Mouse (Mus musculus) midbrain, embryonic 12.5 days (tissue): ENCODE data around the gene Retnla. TPM values are rescaled to one million over a fixed set of nuclear protein-coding genes. Genes with fewer than 3 reads are reported as not detected.

Experiments
- ATAC-seq: fragments of 200-750 bp; cut with Nextera tagmentation; 2 replicates; pipeline ENCODE4 v1.8.0; 2017; ENCODE audit warnings: low read depth, moderate TSS enrichment, moderate library complexity; ENCODE audit not compliant: low FRiP score
- H3K27ac ChIP-seq: fragments of 300-500 bp; sonication (generic); replicated peaks from 2 replicates; pipeline ENCODE4 v1.5.1; 2016; ENCODE audit warnings: mild to moderate bottlenecking
- H3K27me3 ChIP-seq: fragments of 300-500 bp; sonication (generic); 2 replicates; pipeline ENCODE4 v1.6.1; 2016; ENCODE audit warnings: mild to moderate bottlenecking
- H3K36me3 ChIP-seq: fragments of 300-500 bp; sonication (generic); 2 replicates; pipeline ENCODE4 v1.6.1; 2016
- H3K4me1 ChIP-seq: fragments of 300-500 bp; sonication (generic); 2 replicates; pipeline ENCODE4 v1.6.1; 2016
- H3K4me2 ChIP-seq: fragments of 300-500 bp; sonication (generic); replicated peaks from 2 replicates; pipeline ENCODE4 v1.6.1; 2016; ENCODE audit warnings: mild to moderate bottlenecking, moderate library complexity
- H3K4me3 ChIP-seq: fragments of 300-500 bp; sonication (generic); 2 replicates; pipeline ENCODE4 v1.5.1; 2016; ENCODE audit warnings: mild to moderate bottlenecking
- H3K9ac ChIP-seq: fragments of 300-500 bp; sonication (generic); replicated peaks from 2 replicates; pipeline ENCODE4 v1.6.1; 2016; ENCODE audit warnings: mild to moderate bottlenecking, moderate library complexity
- H3K9me3 ChIP-seq: fragments of 300-500 bp; sonication (generic); 2 replicates; pipeline ENCODE4 v1.6.1; 2016; ENCODE audit warnings: mild to moderate bottlenecking
- WGBS: fragments of 180-500 bp; shearing (Covaris S2); methylation state at CpG from one replicate; pipeline ENCODE4 v1.1.7; 2016; 5-methylcytosine and 5-hydroxymethylcytosine counted together
- polyA plus RNA-seq: library from polyadenylated mRNA; unstranded; fragments of >200 nt; fragmentation: Nextera tagmentation; extraction: Ambion mirVana; gene quantifications from 2 replicates; pipeline ENCODE4 v1.2.1, GENCODE M21; 2016

Gene Retnla
- polyA plus RNA-seq: not detected in 2 replicates

GRCm38 (mm10) chr16:48842266-48842665 lies at the start of gene Retnla:
Gene Retnla, plus strand, starts transcription at chr16:48842551.
- Histone ChIP-seq H3K9ac (no peak within 1 kb of the TSS), H3K27me3 (no peaks in the 10 kb centered on the region), H3K36me3 (no peaks in the 10 kb centered on the region), H3K27ac (no peak within 1 kb of the TSS), H3K9me3 (no peaks in the 10 kb centered on the region), H3K4me1 (no peaks in the 10 kb centered on the region), H3K4me2 (no peak within 1 kb of the TSS), H3K4me3 (no peak within 1 kb of the TSS)
- 90% methylated on average over 3 of the region's 3 CpGs for WGBS
- no peak for ATAC-seq

- Histone ChIP-seq H3K27me3 (no peaks in the 10 kb centered on the region), H3K9me3 (no peaks in the 10 kb centered on the region), H3K4me1 (no peaks in the 10 kb centered on the region), H3K36me3 (no peaks in the 10 kb centered on the region), H3K4me3 (no peak overlapping the region), H3K27ac (no peak overlapping the region), H3K9ac (no peak overlapping the region), H3K4me2 (no peak overlapping the region)
- 84% methylated on average over 3 of the region's 3 CpGs for WGBS
- ATAC-seq: no peak
Observed at GRCm38 (mm10) chr16:48798285-48798684, 44.1 kb upstream of the Retnla start.

- ATAC-seq: no peak
- Histone ChIP-seq H3K4me3 (no peak overlapping the region), H3K27ac (no peak overlapping the region), H3K36me3 (no peaks in the 10 kb centered on the region), H3K9ac (no peak overlapping the region), H3K4me2 (no peak overlapping the region), H3K27me3 (no peaks in the 10 kb centered on the region), H3K9me3 (no peaks in the 10 kb centered on the region), H3K4me1 (no peaks in the 10 kb centered on the region)
- WGBS: 86% methylated on average over 3 of the region's 3 CpGs
Observed at GRCm38 (mm10) chr16:48799470-48799869, 42.9 kb upstream of the Retnla start.

- H3K9ac ChIP-seq: no peak overlapping the region
- 82% methylated on average over 2 of the region's 2 CpGs for WGBS
- no peaks in the 10 kb centered on the region for H3K9me3 ChIP-seq
- no peak overlapping the region for H3K4me2 ChIP-seq
- H3K27ac ChIP-seq: no peak overlapping the region
- ATAC-seq: no peak
- no peaks in the 10 kb centered on the region for H3K27me3 ChIP-seq
- H3K36me3 ChIP-seq: no peaks in the 10 kb centered on the region
- no peaks in the 10 kb centered on the region for H3K4me1 ChIP-seq
- no peak overlapping the region for H3K4me3 ChIP-seq
Observed at GRCm38 (mm10) chr16:48800906-48801305, 41.4 kb upstream of the Retnla start.

- ATAC-seq: no peak
- no peaks in the 10 kb centered on the region for H3K36me3 ChIP-seq
- no peaks in the 10 kb centered on the region for H3K27me3 ChIP-seq
- no peak overlapping the region for H3K27ac ChIP-seq
- H3K9me3 ChIP-seq: no peaks in the 10 kb centered on the region
- H3K4me3 ChIP-seq: no peak overlapping the region
- no peak overlapping the region for H3K4me2 ChIP-seq
- 72% methylated on average over 1 of the region's 1 CpGs for WGBS
- no peak overlapping the region for H3K9ac ChIP-seq
- H3K4me1 ChIP-seq: no peaks in the 10 kb centered on the region
Observed at GRCm38 (mm10) chr16:48805412-48805811, 36.9 kb upstream of the Retnla start.

- Histone ChIP-seq H3K27me3 (no peaks in the 10 kb centered on the region), H3K4me3 (no peak overlapping the region), H3K36me3 (no peaks in the 10 kb centered on the region), H3K4me2 (no peak overlapping the region), H3K9ac (no peak overlapping the region), H3K4me1 (no peaks in the 10 kb centered on the region), H3K9me3 (no peaks in the 10 kb centered on the region), H3K27ac (no peak overlapping the region)
- no peak for ATAC-seq
- 89% methylated on average over 1 of the region's 1 CpGs for WGBS
Observed at GRCm38 (mm10) chr16:48806521-48806920, 35.8 kb upstream of the Retnla start.

- Histone ChIP-seq H3K4me1 (no peaks in the 10 kb centered on the region), H3K27me3 (no peaks in the 10 kb centered on the region), H3K4me2 (no peak overlapping the region), H3K36me3 (no peaks in the 10 kb centered on the region), H3K4me3 (no peak overlapping the region), H3K9ac (no peak overlapping the region), H3K9me3 (no peaks in the 10 kb centered on the region), H3K27ac (no peak overlapping the region)
- 60% methylated on average over 2 of the region's 2 CpGs for WGBS
- no peak for ATAC-seq
Observed at GRCm38 (mm10) chr16:48809374-48809773, 33.0 kb upstream of the Retnla start.

GRCm38 (mm10) chr16:48811881-48812436 lies 30.4 kb upstream of the Retnla start:
- ATAC-seq: no peak
- Histone ChIP-seq H3K9ac (no peak overlapping the region), H3K27me3 (no peaks in the 10 kb centered on the region), H3K27ac (no peak overlapping the region), H3K4me2 (no peak overlapping the region), H3K36me3 (no peaks in the 10 kb centered on the region), H3K4me3 (no peak overlapping the region), H3K9me3 (no peaks in the 10 kb centered on the region), H3K4me1 (no peaks in the 10 kb centered on the region)
- 91% methylated on average over 7 of the region's 7 CpGs for WGBS

- H3K4me1 ChIP-seq: no peaks in the 10 kb centered on the region
- WGBS: 98% methylated on average over 2 of the region's 2 CpGs
- ATAC-seq: no peak
- no peaks in the 10 kb centered on the region for H3K27me3 ChIP-seq
- no peaks in the 10 kb centered on the region for H3K9me3 ChIP-seq
- no peak within 1 kb of the TSS for H3K27ac ChIP-seq
- no peak within 1 kb of the TSS for H3K4me3 ChIP-seq
- no peak within 1 kb of the TSS for H3K4me2 ChIP-seq
- no peaks in the 10 kb centered on the region for H3K36me3 ChIP-seq
- H3K9ac ChIP-seq: no peak within 1 kb of the TSS
Observed at GRCm38 (mm10) chr16:48816695-48817094, 25.7 kb upstream of the Retnla start, which contains the start of gene Retnlb. Gene Retnlb, plus strand, starts transcription at chr16:48816856.

GRCm38 (mm10) chr16:48818524-48818923 lies 23.8 kb upstream of the Retnla start:
- Histone ChIP-seq H3K4me1 (no peaks in the 10 kb centered on the region), H3K4me2 (no peak overlapping the region), H3K27me3 (no peaks in the 10 kb centered on the region), H3K4me3 (no peak overlapping the region), H3K9me3 (no peaks in the 10 kb centered on the region), H3K9ac (no peak overlapping the region), H3K36me3 (no peaks in the 10 kb centered on the region), H3K27ac (no peak overlapping the region)
- 93% methylated on average over 6 of the region's 6 CpGs for whole genome bisulfite sequencing
- ATAC-seq: no peak

- no peak for ATAC-seq
- Histone ChIP-seq H3K9me3 (no peaks in the 10 kb centered on the region), H3K4me1 (no peaks in the 10 kb centered on the region), H3K9ac (no peak overlapping the region), H3K4me2 (no peak overlapping the region), H3K36me3 (no peaks in the 10 kb centered on the region), H3K4me3 (no peak overlapping the region), H3K27me3 (no peaks in the 10 kb centered on the region), H3K27ac (no peak overlapping the region)
- WGBS: 90% methylated on average over 3 of the region's 3 CpGs
Observed at GRCm38 (mm10) chr16:48826474-48826873, 15.9 kb upstream of the Retnla start.

GRCm38 (mm10) chr16:48827625-48828024 lies 14.7 kb upstream of the Retnla start:
- 62% methylated on average over 1 of the region's 1 CpGs for WGBS
- Histone ChIP-seq H3K27ac (no peak overlapping the region), H3K9ac (no peak overlapping the region), H3K4me3 (no peak overlapping the region), H3K36me3 (no peaks in the 10 kb centered on the region), H3K27me3 (no peaks in the 10 kb centered on the region), H3K9me3 (no peaks in the 10 kb centered on the region), H3K4me2 (no peak overlapping the region), H3K4me1 (no peaks in the 10 kb centered on the region)
- ATAC-seq: no peak

- H3K4me3 ChIP-seq: no peak overlapping the region
- no peaks in the 10 kb centered on the region for H3K9me3 ChIP-seq
- ATAC-seq: no peak
- H3K4me2 ChIP-seq: no peak overlapping the region
- no peaks in the 10 kb centered on the region for H3K36me3 ChIP-seq
- 88% methylated on average over 4 of the region's 4 CpGs for WGBS
- H3K27ac ChIP-seq: no peak overlapping the region
- H3K9ac ChIP-seq: no peak overlapping the region
- H3K27me3 ChIP-seq: no peaks in the 10 kb centered on the region
- H3K4me1 ChIP-seq: no peaks in the 10 kb centered on the region
Observed at GRCm38 (mm10) chr16:48829060-48829459, 13.3 kb upstream of the Retnla start.
